Mouse (Mus musculus): Measurements from ENCODE around the gene Dnmt1. TPM values are rescaled to one million over a fixed set of nuclear protein-coding genes. Genes with fewer than 3 reads are reported as not detected.

Dnmt1 gene
- polyA plus RNA-seq, 1 experiment from 2014 or later: 65.4 TPM

- peak; percentile 95 for DNase-seq (ENCODE audit: low spot score)
- Histone ChIP-seq H3K4me2 (ENCODE audit: low read length) (peak within 1 kb of the TSS; percentile 75), H3K27ac (ENCODE audit: low read depth) (peak within 1 kb of the TSS; percentile 94), H3K4me3 (ENCODE audit: low read depth, low read length) (peak within 1 kb of the TSS; percentile 65), H3K9ac (ENCODE audit: low read length) (peak within 1 kb of the TSS; percentile 88), H3K36me3 (ENCODE audit: control insufficient read depth, insufficient read depth, low read length) (peaks cover 36% of the 10 kb centered on the region), H3K4me1 (replicated peaks; ENCODE audit: control insufficient read depth, insufficient read depth, low read length) (0 out of 2 replicates have a peak, but pooled peaks cover 3% of the 10 kb centered on the region), H3K9me3 (ENCODE audit: control insufficient read depth, low read length) (no peaks in the 10 kb centered on the region), H3K27me3 (replicated peaks; ENCODE audit: control insufficient read depth, insufficient read depth, low read length) (no peaks in the 10 kb centered on the region)
- under 1% methylated on average over 41 of the region's 43 CpGs for WGBS
- peak; percentile 95 for ATAC-seq (replicated peaks; ENCODE audit: low FRiP score, low TSS enrichment, low read depth)
Measured at GRCm38 (mm10) chr9:20887704-20888385, 71.8 kb downstream of the Dnmt1 start, which contains the start of gene Ppan. Ppan (plus strand) TSS chr9:20888175.

GRCm38 (mm10) chr9:20887191-20887590 is 72.5 kb downstream of the Dnmt1 start:
- no peak for ATAC-seq (replicated peaks; ENCODE audit: low FRiP score, low TSS enrichment, low read depth)
- no peak overlapping the region for H3K9ac ChIP-seq (ENCODE audit: low read length)
- no peaks in the 10 kb centered on the region for H3K27me3 ChIP-seq (replicated peaks; ENCODE audit: control insufficient read depth, insufficient read depth, low read length)
- H3K36me3 ChIP-seq (ENCODE audit: control insufficient read depth, insufficient read depth, low read length): peaks cover 30% of the 10 kb centered on the region
- H3K27ac ChIP-seq (ENCODE audit: low read depth): no peak overlapping the region; the same call in 1 of the 2 replicates
- 93% methylated on average over 6 of the region's 6 CpGs for WGBS
- DNase-seq (ENCODE audit: low spot score): no peak
- 0 out of 2 replicates have a peak, but pooled peaks cover 3% of the 10 kb centered on the region for H3K4me1 ChIP-seq (replicated peaks; ENCODE audit: control insufficient read depth, insufficient read depth, low read length)
- peak overlapping the region; percentile 75 for H3K4me2 ChIP-seq (ENCODE audit: low read length)
- no peaks in the 10 kb centered on the region for H3K9me3 ChIP-seq (ENCODE audit: control insufficient read depth, low read length)
- H3K4me3 ChIP-seq (ENCODE audit: low read depth, low read length): no peak overlapping the region

GRCm38 (mm10) chr9:20886563-20886962 is 73.1 kb downstream of the Dnmt1 start:
- Histone ChIP-seq H3K27ac (ENCODE audit: low read depth) (no peak overlapping the region), H3K9me3 (ENCODE audit: control insufficient read depth, low read length) (no peaks in the 10 kb centered on the region), H3K4me3 (ENCODE audit: low read depth, low read length) (no peak overlapping the region), H3K4me1 (replicated peaks; ENCODE audit: control insufficient read depth, insufficient read depth, low read length) (0 out of 2 replicates have a peak, but pooled peaks cover 3% of the 10 kb centered on the region), H3K27me3 (replicated peaks; ENCODE audit: control insufficient read depth, insufficient read depth, low read length) (no peaks in the 10 kb centered on the region), H3K36me3 (ENCODE audit: control insufficient read depth, insufficient read depth, low read length) (peaks cover 23% of the 10 kb centered on the region), H3K4me2 (ENCODE audit: low read length) (no peak overlapping the region), H3K9ac (ENCODE audit: low read length) (no peak overlapping the region)
- DNase-seq (ENCODE audit: low spot score): no peak
- WGBS: 95% methylated on average over 2 of the region's 2 CpGs
- ATAC-seq (replicated peaks; ENCODE audit: low FRiP score, low TSS enrichment, low read depth): no peak

- H3K4me1 ChIP-seq (replicated peaks; ENCODE audit: control insufficient read depth, insufficient read depth, low read length): peaks cover 5% of the 10 kb centered on the region; the same call in 1 of the 2 replicates
- ATAC-seq (replicated peaks; ENCODE audit: low FRiP score, low TSS enrichment, low read depth): no peak
- H3K27ac ChIP-seq (ENCODE audit: low read depth): peak within 1 kb of the TSS; percentile 91
- H3K9ac ChIP-seq (ENCODE audit: low read length): peak within 1 kb of the TSS; percentile 66
- H3K4me3 ChIP-seq (ENCODE audit: low read depth, low read length): peak within 1 kb of the TSS; percentile 36
- H3K9me3 ChIP-seq (ENCODE audit: control insufficient read depth, low read length): no peaks in the 10 kb centered on the region
- peak; percentile 53 for DNase-seq (ENCODE audit: low spot score)
- H3K36me3 ChIP-seq (ENCODE audit: control insufficient read depth, insufficient read depth, low read length): no peaks in the 10 kb centered on the region
- peak within 1 kb of the TSS; percentile 66 for H3K4me2 ChIP-seq (ENCODE audit: low read length)
- 66% methylated on average over 13 of the region's 13 CpGs for whole genome bisulfite sequencing
- no peaks in the 10 kb centered on the region for H3K27me3 ChIP-seq (replicated peaks; ENCODE audit: control insufficient read depth, insufficient read depth, low read length)
Measured at GRCm38 (mm10) chr9:20879097-20879792, 80.4 kb downstream of the Dnmt1 start, which contains the start of gene Angptl6. Angptl6 (minus strand) TSS chr9:20879727.

GRCm38 (mm10) chr9:20878710-20879065 is 81.0 kb downstream of the Dnmt1 start:
- WGBS: 15% methylated on average over 10 of the region's 10 CpGs
- no peaks in the 10 kb centered on the region for H3K36me3 ChIP-seq (ENCODE audit: control insufficient read depth, insufficient read depth, low read length)
- H3K4me2 ChIP-seq (ENCODE audit: low read length): peak overlapping the region; percentile 66
- peak overlapping the region; percentile 66 for H3K9ac ChIP-seq (ENCODE audit: low read length)
- H3K27ac ChIP-seq (ENCODE audit: low read depth): peak overlapping the region; percentile 91
- H3K9me3 ChIP-seq (ENCODE audit: control insufficient read depth, low read length): no peaks in the 10 kb centered on the region
- DNase-seq (ENCODE audit: low spot score) (no peak), ATAC-seq (replicated peaks; ENCODE audit: low FRiP score, low TSS enrichment, low read depth) (0 out of 2 replicates have a peak, but pooled peaks have one; percentile 0)
- peak overlapping the region; percentile 36 for H3K4me3 ChIP-seq (ENCODE audit: low read depth, low read length)
- H3K27me3 ChIP-seq (replicated peaks; ENCODE audit: control insufficient read depth, insufficient read depth, low read length): no peaks in the 10 kb centered on the region
- H3K4me1 ChIP-seq (replicated peaks; ENCODE audit: control insufficient read depth, insufficient read depth, low read length): peaks cover 5% of the 10 kb centered on the region; the same call in 1 of the 2 replicates

- Histone ChIP-seq H3K4me3 (ENCODE audit: low read depth, low read length) (peak overlapping the region; percentile 36), H3K4me1 (replicated peaks; ENCODE audit: control insufficient read depth, insufficient read depth, low read length) (peaks cover 5% of the 10 kb centered on the region; the same call in 1 of the 2 replicates), H3K36me3 (ENCODE audit: control insufficient read depth, insufficient read depth, low read length) (no peaks in the 10 kb centered on the region; the same call in 1 of the 2 replicates), H3K27ac (ENCODE audit: low read depth) (peak overlapping the region; percentile 91), H3K9me3 (ENCODE audit: control insufficient read depth, low read length) (no peaks in the 10 kb centered on the region), H3K4me2 (ENCODE audit: low read length) (peak overlapping the region; percentile 66), H3K9ac (ENCODE audit: low read length) (peak overlapping the region; percentile 66), H3K27me3 (replicated peaks; ENCODE audit: control insufficient read depth, insufficient read depth, low read length) (no peaks in the 10 kb centered on the region)
- WGBS: under 1% methylated on average over 69 of the region's 69 CpGs
- DNase-seq (ENCODE audit: low spot score): peak; percentile 97
- peak; percentile 97 for ATAC-seq (replicated peaks; ENCODE audit: low FRiP score, low TSS enrichment, low read depth)
Measured at GRCm38 (mm10) chr9:20878041-20878709, 81.5 kb downstream of the Dnmt1 start.

- WGBS: 36% methylated on average over 14 of the region's 14 CpGs
- Histone ChIP-seq H3K4me1 (replicated peaks; ENCODE audit: control insufficient read depth, insufficient read depth, low read length) (peaks cover 5% of the 10 kb centered on the region; the same call in 1 of the 2 replicates), H3K9me3 (ENCODE audit: control insufficient read depth, low read length) (no peaks in the 10 kb centered on the region), H3K4me3 (ENCODE audit: low read depth, low read length) (peak overlapping the region; percentile 33), H3K27ac (ENCODE audit: low read depth) (no peak overlapping the region), H3K36me3 (ENCODE audit: control insufficient read depth, insufficient read depth, low read length) (no peaks in the 10 kb centered on the region; the same call in 1 of the 2 replicates), H3K9ac (ENCODE audit: low read length) (peak overlapping the region; percentile 32; the same call in 1 of the 2 replicates), H3K27me3 (replicated peaks; ENCODE audit: control insufficient read depth, insufficient read depth, low read length) (no peaks in the 10 kb centered on the region), H3K4me2 (ENCODE audit: low read length) (peak overlapping the region; percentile 66)
- ATAC-seq (replicated peaks; ENCODE audit: low FRiP score, low TSS enrichment, low read depth) (0 out of 2 replicates have a peak, but pooled peaks have one; percentile 1), DNase-seq (ENCODE audit: low spot score) (no peak)
Measured at GRCm38 (mm10) chr9:20877118-20878040, 82.3 kb downstream of the Dnmt1 start.

Measured in intestine, embryonic 14.5 days (tissue).